Comparison of ENCODE assay signal across 8 mouse cellular contexts in the genomic region with DNA sequence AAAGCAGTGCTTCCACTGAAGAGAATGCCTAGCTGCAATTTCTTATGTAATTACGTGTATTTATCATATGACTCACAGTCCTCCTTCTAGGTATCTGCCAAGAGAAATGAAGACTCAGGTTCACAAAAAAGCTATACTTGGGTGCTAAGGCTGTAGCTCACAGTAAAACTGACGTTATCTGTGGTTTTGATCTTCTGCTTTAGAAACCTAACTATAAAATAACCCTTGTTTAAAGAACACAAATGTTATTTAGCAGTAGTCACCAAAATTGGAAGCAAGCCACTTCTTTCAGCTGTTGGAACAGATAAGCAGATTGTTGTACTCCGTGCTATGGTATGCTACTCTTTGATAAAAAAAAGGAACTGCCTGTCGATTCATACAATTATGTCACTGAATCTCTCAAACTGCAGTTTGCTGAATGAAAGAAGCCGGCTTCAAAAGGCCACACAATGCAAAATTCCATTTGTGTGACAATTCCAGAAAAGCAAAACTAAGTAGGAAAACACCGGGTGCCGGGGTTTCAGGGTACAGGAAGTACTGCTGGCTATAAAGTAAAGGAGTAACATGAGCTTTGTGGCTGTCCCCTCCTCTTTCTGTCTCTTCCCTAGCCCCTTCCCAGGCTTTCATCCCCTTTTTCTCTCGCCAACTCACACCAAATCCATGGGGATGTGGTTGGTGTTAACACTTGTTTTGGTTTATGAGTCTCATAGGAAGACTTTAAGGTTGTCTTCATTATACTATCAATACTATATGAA. TPM values are rescaled to one million over a fixed set of nuclear protein-coding genes. Genes with fewer than 3 reads are reported as not detected.
DNase-seq lines count a peak whose midpoint lies in the region; ATAC-seq and TF ChIP-seq lines count a peak whose summit lies in the region.

No protein-coding gene starts in this region.

- H3K27me3 ChIP-seq in lung, embryonic 16.5 days (ENCODE audit: control insufficient read depth, insufficient read depth, low read depth, low read length), result no peaks in the 10 kb centered on the region

- no peak overlapping the region; the same call in 1 of the 2 replicates for H3K4me3 ChIP-seq in embryonic fibroblast, embryonic 13.5 days (ENCODE audit: insufficient read depth, low read length)
- no peak overlapping the region for H3K4me3 ChIP-seq in lung, embryonic 16.5 days (ENCODE audit: low read length)

- H3K4me2 ChIP-seq in lung, embryonic 16.5 days (ENCODE audit: low read depth, low read length), result peak overlapping the region; percentile 34

- H3K9ac ChIP-seq in lung, embryonic 16.5 days (ENCODE audit: low read length), result no peak overlapping the region

- 31% methylated on average over 8 of the region's 8 CpGs for WGBS in lung, embryonic 16.5 days

- H3K9me3 ChIP-seq in lung, embryonic 16.5 days (ENCODE audit: control insufficient read depth, low read length), result no peaks in the 10 kb centered on the region

- no peak for TF ChIP-seq CTCF in embryonic fibroblast, embryonic 13.5 days (IDR thresholded peaks at IDR 0.05; ENCODE audit: borderline replicate concordance, insufficient read depth, low read length)

- TF ChIP-seq POLR2A in embryonic fibroblast, embryonic 13.5 days (IDR thresholded peaks at IDR 0.05; ENCODE audit: low read depth, low read length), result no peak

- peak; percentile 26 to 31 for DNase-seq in heart, adult 9 months (ENCODE audit: low spot score in 2 of 2)
- no peak for DNase-seq in heart, postnatal 36 days
- DNase-seq in ovary, postnatal 14 days (ENCODE audit: low spot score), result no peak
- no peak for DNase-seq in spleen, adult 18-20 months
- no peak for DNase-seq in kidney, adult 8-10 months

- no peaks in the 10 kb centered on the region; the same call in 1 of the 2 replicates for H3K4me1 ChIP-seq in embryonic fibroblast, embryonic 13.5 days (ENCODE audit: control insufficient read depth, insufficient read depth, low read length)
- peaks cover 11% of the 10 kb centered on the region for H3K4me1 ChIP-seq in lung, embryonic 16.5 days (replicated peaks; ENCODE audit: control insufficient read depth, insufficient read depth, low read length)

- peak; percentile 86 for ATAC-seq in CD4-positive, CD25-positive, alpha-beta regulatory T cell, adult 4 months
- no peak for ATAC-seq in lung, embryonic 16.5 days (ENCODE audit: low read depth)

- peak overlapping the region; percentile 34 for H3K27ac ChIP-seq in embryonic fibroblast, embryonic 13.5 days (ENCODE audit: insufficient read depth, low read length)
- peak overlapping the region; percentile 55 for H3K27ac ChIP-seq in lung, embryonic 16.5 days (ENCODE audit: low read length)

- intact Hi-C loops in heart, postnatal 36 days (cut with DNase I), result no loop called here

- H3K36me3 ChIP-seq in lung, embryonic 16.5 days (ENCODE audit: control insufficient read depth, insufficient read depth, low read length), result no peaks in the 10 kb centered on the region

RNA-seq across cellular contexts. Expression of a gene that starts 17.0 kb away (rescaled TPM):
- 10 to 100 TPM in 1 of 2 experiments, 1 to 10 TPM in 1; 7.5 to 10.5 TPM for total RNA-seq in heart, postnatal 36 days (2021)
- polyA plus RNA-seq in CD4-positive, CD25-positive, alpha-beta regulatory T cell, adult 4 months (2017; shearing (Covaris generic)), result 10 to 100 TPM in 1 of 2 experiments, 1 to 10 TPM in 1; 8.7 to 11.7 TPM
- 25.2 and 26.7 TPM in 2 replicates for polyA plus RNA-seq in embryonic fibroblast, embryonic 13.5 days (2011; ENCODE audit: insufficient read length, low read depth, missing spikeins)
- polyA plus RNA-seq in lung, embryonic 16.5 days (2015; fragmentation: Nextera tagmentation; extraction: Ambion mirVana), result 26.7 and 27.9 TPM in 2 replicates

RNA-seq across cellular contexts. Expression of a gene that starts 28.5 kb away (rescaled TPM):
- 1,000 to 10,000 TPM; 1,680 to 1,775 TPM for total RNA-seq in heart, postnatal 36 days (2021)
- 100 to 1,000 TPM; 132 to 352 TPM for polyA plus RNA-seq in CD4-positive, CD25-positive, alpha-beta regulatory T cell, adult 4 months (2017; shearing (Covaris generic))
- 664 and 683 TPM in 2 replicates for polyA plus RNA-seq in embryonic fibroblast, embryonic 13.5 days (2011; ENCODE audit: insufficient read length, low read depth, missing spikeins)
- 347 and 357 TPM in 2 replicates for polyA plus RNA-seq in lung, embryonic 16.5 days (2015; fragmentation: Nextera tagmentation; extraction: Ambion mirVana)

RNA-seq across cellular contexts. Expression of a gene that starts 32.3 kb away (rescaled TPM):
- total RNA-seq in heart, postnatal 36 days (2021), result 10 to 100 TPM; 38.7 to 54.0 TPM
- polyA plus RNA-seq in CD4-positive, CD25-positive, alpha-beta regulatory T cell, adult 4 months (2017; shearing (Covaris generic)), result 10 to 100 TPM; 25.6 to 30.8 TPM
- 89.4 and 89.8 TPM in 2 replicates for polyA plus RNA-seq in embryonic fibroblast, embryonic 13.5 days (2011; ENCODE audit: insufficient read length, low read depth, missing spikeins)
- 66.9 and 67.0 TPM in 2 replicates for polyA plus RNA-seq in lung, embryonic 16.5 days (2015; fragmentation: Nextera tagmentation; extraction: Ambion mirVana)

Comparison
In these comparisons a context has a peak if more than half of its experiments do, and no peak if none do; other contexts are left out.
1. DNase-seq: peak in heart, adult 9 months (2 of 2); none in heart, postnatal 36 days (0 of 2), ovary, postnatal 14 days (single experiment), spleen, adult 18-20 months (0 of 2) and kidney, adult 8-10 months (0 of 2).